Mouse (Mus musculus) activated CD4-positive, CD25-positive, alpha-beta regulatory T cell (primary cell): ENCODE data around the gene Nme4. TPM values are rescaled to one million over a fixed set of nuclear protein-coding genes. Genes with fewer than 3 reads are reported as not detected.

Experiments
- polyA plus RNA-seq, 2 experiments: library from polyadenylated mRNA; unstranded; fragments of 100-300 nt; shearing (Covaris generic); gene quantifications; one replicate each; pipeline ENCODE4 v1.2.1; 2017

Nme4 gene
- 10 to 100 TPM in 1 of 2 experiments, 1 to 10 TPM in 1; 2.7 to 15.3 TPM for polyA plus RNA-seq

GRCm38 (mm10) chr17:26095121-26095740 lies at the start of gene Nme4:
Nme4 (minus strand) TSS chr17:26095602.

GRCm38 (mm10) chr17:26138239-26138836 lies 42.9 kb upstream of the Nme4 start, which contains the start of gene Axin1:
Axin1 (plus strand) TSS chr17:26138688.

GRCm38 (mm10) chr17:26123267-26123684 lies 27.9 kb upstream of the Nme4 start, which contains the start of gene Mrpl28:
Mrpl28 (plus strand) TSS chr17:26123500.

GRCm38 (mm10) chr17:26113181-26113948 lies 18.0 kb upstream of the Nme4 start, which contains the start of gene Tmem8:
Tmem8 (plus strand) TSS chr17:26113299.

DNA sequence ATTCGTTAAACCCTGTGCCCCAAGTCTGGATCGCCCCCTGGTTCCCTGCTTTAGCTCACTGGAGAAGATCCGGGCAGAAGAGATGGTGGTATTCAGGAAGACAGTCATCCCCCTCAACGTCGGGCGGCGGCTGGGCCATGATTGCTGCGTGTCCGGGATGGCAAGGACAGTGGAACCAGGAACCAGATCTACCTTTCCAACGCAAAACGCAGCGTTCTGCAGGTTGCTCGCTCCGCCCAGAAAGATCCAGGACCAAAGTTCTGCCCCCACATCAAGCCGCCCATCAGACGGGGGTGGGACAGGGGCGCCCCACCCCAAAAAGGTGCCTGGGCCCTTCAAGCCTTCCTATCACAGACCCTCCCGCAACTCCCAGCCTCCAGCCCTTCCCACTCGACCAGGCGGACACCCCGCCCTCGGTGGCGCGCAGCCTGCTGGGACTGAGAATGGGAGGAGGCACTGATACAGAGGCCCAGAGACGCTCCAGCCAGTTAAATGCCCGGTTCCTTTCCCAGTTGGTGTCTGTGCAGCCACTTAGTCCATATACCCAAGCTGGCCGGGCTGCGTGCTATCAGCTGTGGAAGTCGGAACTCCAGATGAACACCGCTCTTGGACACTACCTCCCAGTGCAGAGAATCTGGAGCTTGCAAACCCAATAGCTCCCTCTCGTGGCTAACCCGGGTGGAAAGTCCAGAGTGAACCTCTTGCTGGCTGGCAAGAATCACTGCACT lies 5.3 kb downstream of the Nme4 start, which contains the start of gene Decr2:
Gene Decr2 (minus strand): TSS at position 433 of the 728 bp plus-strand sequence.

GRCm38 (mm10) chr17:26068831-26069739 lies 26.3 kb downstream of the Nme4 start, which contains the start of gene Rab11fip3:
Rab11fip3 (minus strand) TSS chr17:26069555.

Other genes with a start within 250 kb of the Nme4 start
- 10 to 100 TPM in 1 of 2 experiments, 1 to 10 TPM in 1; 5.7 to 11.5 TPM for gene Wdr90, start 234.1 kb downstream of the Nme4 start, polyA plus RNA-seq
- gene Mcrip2, start 226.8 kb downstream of the Nme4 start, polyA plus RNA-seq, result 1 to 10 TPM; 4.5 to 5.5 TPM
- gene Mettl26, start 220.5 kb downstream of the Nme4 start, polyA plus RNA-seq, result 100 to 1,000 TPM in 1 of 2 experiments, 10 to 100 TPM in 1; 82.0 to 102 TPM
- gene Wfikkn1, start 214.7 kb downstream of the Nme4 start, polyA plus RNA-seq, result 1 to 10 TPM; 1.5 to 1.9 TPM
- gene Rab40c, start 175.9 kb downstream of the Nme4 start, polyA plus RNA-seq, result 10 to 100 TPM; 15.4 to 25.0 TPM
- 10 to 100 TPM; 25.0 to 52.5 TPM for gene Pigq, start 150.7 kb downstream of the Nme4 start, polyA plus RNA-seq
- not detected for gene Nhlrc4, start 150.6 kb downstream of the Nme4 start, polyA plus RNA-seq
- under 1 TPM in 1 of 2 experiments, not detected in 1; 0.17 TPM for gene A930017K11Rik, start 143.0 kb downstream of the Nme4 start, polyA plus RNA-seq
- gene Capn15, start 109.8 kb downstream of the Nme4 start, polyA plus RNA-seq, result 10 to 100 TPM; 21.3 to 28.1 TPM
- gene Rab11fip3, start 26.0 kb downstream of the Nme4 start, polyA plus RNA-seq, result 10 to 100 TPM; 10.7 to 12.3 TPM
- 10 to 100 TPM; 23.0 to 30.8 TPM for gene Decr2, start 5.3 kb downstream of the Nme4 start, polyA plus RNA-seq
- gene Tmem8, start 17.7 kb upstream of the Nme4 start, polyA plus RNA-seq, result 10 to 100 TPM; 10.9 to 27.2 TPM
- gene Mrpl28, start 27.9 kb upstream of the Nme4 start, polyA plus RNA-seq, result 10 to 100 TPM; 66.4 to 87.1 TPM
- 10 to 100 TPM; 80.7 to 84.0 TPM for gene Axin1, start 43.1 kb upstream of the Nme4 start, polyA plus RNA-seq
- gene Pdia2, start 103.5 kb upstream of the Nme4 start, polyA plus RNA-seq, result under 1 TPM; 0.59 to 0.69 TPM
- gene Rgs11, start 107.3 kb upstream of the Nme4 start, polyA plus RNA-seq, result 10 to 100 TPM; 13.9 to 14.8 TPM
- gene Arhgdig, start 112.2 kb upstream of the Nme4 start, polyA plus RNA-seq, result under 1 TPM; 0.58 to 0.93 TPM
- gene Fam234a, start 148.6 kb upstream of the Nme4 start, polyA plus RNA-seq, result 10 to 100 TPM; 11.8 to 30.0 TPM
- 10 to 100 TPM; 68.9 to 84.4 TPM for gene Luc7l, start 157.3 kb upstream of the Nme4 start, polyA plus RNA-seq